Mouse (Mus musculus): ENCODE data around the gene Hsd17b13. TPM values are rescaled to one million over a fixed set of nuclear protein-coding genes. Genes with fewer than 3 reads are reported as not detected.
"Not testable (repeated sequence)": the region's sequence is repeated elsewhere in the genome, so short reads cannot be mapped to it uniquely, and the experiment has no call there.

Hsd17b13 gene
- polyA plus RNA-seq, 1 experiment from 2014 or later = not detected

GRCm38 (mm10) chr5:103972801-103973200 is 4.4 kb downstream of the Hsd17b13 start:
- Histone ChIP-seq H3K27me3 (ENCODE audit: control insufficient read depth, insufficient read depth, low read length) (no peaks in the 10 kb centered on the region), H3K27ac (ENCODE audit: low read depth, low read length) (no peak overlapping the region), H3K4me1 (replicated peaks; ENCODE audit: control insufficient read depth, insufficient read depth, low read length) (no peaks in the 10 kb centered on the region), H3K4me2 (ENCODE audit: low read depth, low read length, severe bottlenecking) (no peak overlapping the region; the same call in 1 of the 2 replicates), H3K9me3 (ENCODE audit: control insufficient read depth, low read length) (no peaks in the 10 kb centered on the region), H3K36me3 (ENCODE audit: control insufficient read depth, insufficient read depth, low read length) (no peaks in the 10 kb centered on the region), H3K9ac (ENCODE audit: low read length) (no peak overlapping the region), H3K4me3 (ENCODE audit: low read depth, low read length) (no peak overlapping the region)
- WGBS = 78% methylated on average over 13 of the region's 13 CpGs
- no peak for DNase-seq (ENCODE audit: low spot score)
- ATAC-seq (replicated peaks; ENCODE audit: low FRiP score) = no peak

GRCm38 (mm10) chr5:103972379-103972778 is 4.8 kb downstream of the Hsd17b13 start:
- no peaks in the 10 kb centered on the region for H3K9me3 ChIP-seq (ENCODE audit: control insufficient read depth, low read length)
- H3K27ac ChIP-seq (ENCODE audit: low read depth, low read length) = no peak overlapping the region
- H3K4me3 ChIP-seq (ENCODE audit: low read depth, low read length) = no peak overlapping the region
- DNase-seq (ENCODE audit: low spot score) (no peak), ATAC-seq (replicated peaks; ENCODE audit: low FRiP score) (no peak)
- WGBS = 73% methylated on average over 19 of the region's 19 CpGs
- H3K36me3 ChIP-seq (ENCODE audit: control insufficient read depth, insufficient read depth, low read length) = no peaks in the 10 kb centered on the region
- H3K4me2 ChIP-seq (ENCODE audit: low read depth, low read length, severe bottlenecking) = no peak overlapping the region; the same call in 1 of the 2 replicates
- no peaks in the 10 kb centered on the region for H3K4me1 ChIP-seq (replicated peaks; ENCODE audit: control insufficient read depth, insufficient read depth, low read length)
- no peaks in the 10 kb centered on the region for H3K27me3 ChIP-seq (ENCODE audit: control insufficient read depth, insufficient read depth, low read length)
- H3K9ac ChIP-seq (ENCODE audit: low read length) = no peak overlapping the region

- 80% methylated on average over 5 of the region's 5 CpGs for WGBS
- no peaks in the 10 kb centered on the region for H3K36me3 ChIP-seq (ENCODE audit: control insufficient read depth, insufficient read depth, low read length)
- H3K4me1 ChIP-seq (replicated peaks; ENCODE audit: control insufficient read depth, insufficient read depth, low read length) = no peaks in the 10 kb centered on the region
- ATAC-seq (replicated peaks; ENCODE audit: low FRiP score) (no peak), DNase-seq (ENCODE audit: low spot score) (no peak)
- H3K4me3 ChIP-seq (ENCODE audit: low read depth, low read length) = no peak overlapping the region
- no peaks in the 10 kb centered on the region for H3K27me3 ChIP-seq (ENCODE audit: control insufficient read depth, insufficient read depth, low read length)
- no peak overlapping the region for H3K9ac ChIP-seq (ENCODE audit: low read length)
- no peak overlapping the region for H3K27ac ChIP-seq (ENCODE audit: low read depth, low read length)
- no peaks in the 10 kb centered on the region for H3K9me3 ChIP-seq (ENCODE audit: control insufficient read depth, low read length)
- no peak overlapping the region for H3K4me2 ChIP-seq (ENCODE audit: low read depth, low read length, severe bottlenecking)
Measured at GRCm38 (mm10) chr5:103971051-103971450, 6.2 kb downstream of the Hsd17b13 start.

- DNase-seq (ENCODE audit: low spot score) = no peak
- 74% methylated on average over 1 of the region's 1 CpGs for WGBS
- H3K9ac ChIP-seq (ENCODE audit: low read length) = no peak overlapping the region
Measured at GRCm38 (mm10) chr5:103962935-103963429, 14.2 kb downstream of the Hsd17b13 start.

GRCm38 (mm10) chr5:103954638-103955037 is 22.6 kb downstream of the Hsd17b13 start:
- H3K27me3 ChIP-seq (ENCODE audit: control insufficient read depth, insufficient read depth, low read length) = no peaks in the 10 kb centered on the region
- H3K9me3 ChIP-seq (ENCODE audit: control insufficient read depth, low read length) = no peaks in the 10 kb centered on the region
- no peak overlapping the region for H3K4me2 ChIP-seq (ENCODE audit: low read depth, low read length, severe bottlenecking)
- no peak overlapping the region for H3K27ac ChIP-seq (ENCODE audit: low read depth, low read length)
- no peak for ATAC-seq (replicated peaks; ENCODE audit: low FRiP score)
- no peaks in the 10 kb centered on the region for H3K4me1 ChIP-seq (replicated peaks; ENCODE audit: control insufficient read depth, insufficient read depth, low read length)
- no peak overlapping the region for H3K9ac ChIP-seq (ENCODE audit: low read length)
- no peak for DNase-seq (ENCODE audit: low spot score)
- no peak overlapping the region for H3K4me3 ChIP-seq (ENCODE audit: low read depth, low read length)
- no peaks in the 10 kb centered on the region for H3K36me3 ChIP-seq (ENCODE audit: control insufficient read depth, insufficient read depth, low read length)
- 82% methylated on average over 5 of the region's 5 CpGs for WGBS

More at GRCm38 (mm10) chr5:103962935-103963429, 14.2 kb downstream of the Hsd17b13 start:
- H3K9me3 ChIP-seq (ENCODE audit: control insufficient read depth, low read length) = no peaks in the 10 kb centered on the region
- H3K4me1 ChIP-seq (replicated peaks; ENCODE audit: control insufficient read depth, insufficient read depth, low read length) = no peaks in the 10 kb centered on the region
- no peak overlapping the region for H3K4me3 ChIP-seq (ENCODE audit: low read depth, low read length)
- no peaks in the 10 kb centered on the region for H3K27me3 ChIP-seq (ENCODE audit: control insufficient read depth, insufficient read depth, low read length)
- H3K36me3 ChIP-seq (ENCODE audit: control insufficient read depth, insufficient read depth, low read length) = no peaks in the 10 kb centered on the region
- H3K4me2 ChIP-seq (ENCODE audit: low read depth, low read length, severe bottlenecking) = no peak overlapping the region
- no peak for ATAC-seq (replicated peaks; ENCODE audit: low FRiP score)
- H3K27ac ChIP-seq (ENCODE audit: low read depth, low read length) = no peak overlapping the region

- 90% methylated on average over 10 of the region's 10 CpGs for WGBS
- no peak for ATAC-seq (replicated peaks; ENCODE audit: low FRiP score)
- no peak overlapping the region for H3K4me2 ChIP-seq (ENCODE audit: low read depth, low read length, severe bottlenecking)
- no peak for DNase-seq (ENCODE audit: low spot score)
- H3K36me3 ChIP-seq (ENCODE audit: control insufficient read depth, insufficient read depth, low read length) = no peaks in the 10 kb centered on the region
- H3K9ac ChIP-seq (ENCODE audit: low read length) = no peak overlapping the region
- no peak overlapping the region for H3K4me3 ChIP-seq (ENCODE audit: low read depth, low read length)
- no peak overlapping the region for H3K27ac ChIP-seq (ENCODE audit: low read depth, low read length)
- no peaks in the 10 kb centered on the region for H3K9me3 ChIP-seq (ENCODE audit: control insufficient read depth, low read length)
- no peaks in the 10 kb centered on the region for H3K4me1 ChIP-seq (replicated peaks; ENCODE audit: control insufficient read depth, insufficient read depth, low read length)
- no peaks in the 10 kb centered on the region for H3K27me3 ChIP-seq (ENCODE audit: control insufficient read depth, insufficient read depth, low read length)
Measured at GRCm38 (mm10) chr5:103953135-103954083, 23.8 kb downstream of the Hsd17b13 start.

- not testable (repeated sequence) for H3K27me3 ChIP-seq (ENCODE audit: control insufficient read depth, insufficient read depth, low read length); H3K36me3 ChIP-seq (ENCODE audit: control insufficient read depth, insufficient read depth, low read length); H3K4me1 ChIP-seq (replicated peaks; ENCODE audit: control insufficient read depth, insufficient read depth, low read length); H3K27ac ChIP-seq (ENCODE audit: low read depth, low read length); H3K4me2 ChIP-seq (ENCODE audit: low read depth, low read length, severe bottlenecking); DNase-seq (ENCODE audit: low spot score); H3K9me3 ChIP-seq (ENCODE audit: control insufficient read depth, low read length); H3K4me3 ChIP-seq (ENCODE audit: low read depth, low read length); H3K9ac ChIP-seq (ENCODE audit: low read length); ATAC-seq (replicated peaks; ENCODE audit: low FRiP score)
- WGBS = 94% methylated on average over 15 of the region's 15 CpGs
Measured at GRCm38 (mm10) chr5:103950138-103950537, 27.1 kb downstream of the Hsd17b13 start.

- no peak overlapping the region for H3K4me2 ChIP-seq (ENCODE audit: low read depth, low read length, severe bottlenecking)
- peaks cover 7% of the 10 kb centered on the region; the same call in 1 of the 2 replicates for H3K27me3 ChIP-seq (ENCODE audit: control insufficient read depth, insufficient read depth, low read length)
- WGBS = 29% methylated on average over 6 of the region's 6 CpGs
- H3K9ac ChIP-seq (ENCODE audit: low read length) = no peak overlapping the region
- DNase-seq (ENCODE audit: low spot score) = no peak
- no peaks in the 10 kb centered on the region; the same call in 1 of the 2 replicates for H3K4me1 ChIP-seq (replicated peaks; ENCODE audit: control insufficient read depth, insufficient read depth, low read length)
- H3K9me3 ChIP-seq (ENCODE audit: control insufficient read depth, low read length) = no peaks in the 10 kb centered on the region
- ATAC-seq (replicated peaks; ENCODE audit: low FRiP score) = no peak
- H3K4me3 ChIP-seq (ENCODE audit: low read depth, low read length) = no peak overlapping the region
- no peak overlapping the region for H3K27ac ChIP-seq (ENCODE audit: low read depth, low read length)
- H3K36me3 ChIP-seq (ENCODE audit: control insufficient read depth, insufficient read depth, low read length) = no peaks in the 10 kb centered on the region
Measured at GRCm38 (mm10) chr5:103943183-103943582, 34.0 kb downstream of the Hsd17b13 start.
